Mouse (Mus musculus): Measurements from ENCODE around the gene Cep250. TPM values are rescaled to one million over a fixed set of nuclear protein-coding genes. Genes with fewer than 3 reads are reported as not detected.

Cep250 gene
- polyA plus RNA-seq, 1 experiment from 2014 or later = 12.8 TPM

DNA sequence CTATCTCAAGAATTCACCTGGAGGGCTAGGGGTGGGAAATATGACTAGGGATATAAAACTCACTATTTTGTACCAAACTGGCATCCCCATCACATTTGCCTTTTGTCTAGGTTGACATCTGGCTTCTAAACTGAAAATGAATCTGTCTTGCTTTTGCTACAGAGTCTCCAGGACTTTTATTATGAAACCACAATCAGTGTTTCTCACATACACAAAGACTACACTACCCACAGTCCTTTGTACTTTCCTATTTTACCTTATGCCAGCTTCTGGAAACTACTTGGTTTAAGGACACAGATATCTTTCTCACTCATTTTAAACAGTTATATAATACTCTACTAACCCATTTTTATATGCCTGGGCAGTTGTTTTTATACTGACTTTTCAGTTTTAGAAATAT lies 69.2 kb downstream of the Cep250 start:
- Histone ChIP-seq H3K27me3 (ENCODE audit: control insufficient read depth, insufficient read depth, low read length) (no peaks in the 10 kb centered on the region), H3K9me3 (ENCODE audit: control insufficient read depth, low read length) (no peaks in the 10 kb centered on the region), H3K4me2 (ENCODE audit: low read length) (no peak overlapping the region), H3K9ac (replicated peaks; ENCODE audit: low read length) (no peak overlapping the region), H3K27ac (replicated peaks; ENCODE audit: low read depth, low read length) (no peak overlapping the region), H3K4me3 (replicated peaks; ENCODE audit: low read depth, low read length) (no peak overlapping the region), H3K36me3 (ENCODE audit: control insufficient read depth, insufficient read depth, low read length) (0 out of 2 replicates have a peak, but pooled peaks cover 2% of the 10 kb centered on the region), H3K4me1 (ENCODE audit: control insufficient read depth, insufficient read depth, low read length) (no peaks in the 10 kb centered on the region)
- no peak for ATAC-seq (ENCODE audit: low FRiP score, low TSS enrichment)
- DNase-seq = peak; percentile 13

GRCm38 (mm10) chr2:156039390-156039789 lies 83.1 kb downstream of the Cep250 start:
- ATAC-seq (ENCODE audit: low FRiP score, low TSS enrichment) = no peak
- WGBS = 92% methylated on average over 3 of the region's 3 CpGs

DNA sequence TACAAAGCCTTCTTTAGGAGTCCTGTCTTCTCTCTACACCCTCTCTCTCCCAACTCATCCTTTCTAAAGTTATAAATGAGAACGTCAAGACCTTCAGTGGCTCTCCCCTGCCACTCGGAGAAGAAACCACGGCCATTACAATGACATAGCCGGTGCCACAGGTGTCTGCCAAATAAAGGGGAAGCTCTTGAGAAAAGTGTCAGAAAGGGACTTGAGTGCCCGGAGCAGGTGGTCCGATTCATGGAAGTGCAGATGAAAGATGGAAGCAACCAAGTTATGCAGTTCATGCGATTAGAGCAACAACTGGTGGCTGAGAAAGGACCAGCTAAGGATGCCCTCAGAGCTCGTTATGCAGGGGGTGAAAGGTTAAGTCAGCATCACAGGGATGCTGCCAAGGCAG lies 86.6 kb downstream of the Cep250 start:
- Histone ChIP-seq H3K4me3 (replicated peaks; ENCODE audit: low read depth, low read length) (no peak overlapping the region), H3K9ac (replicated peaks; ENCODE audit: low read length) (no peak overlapping the region), H3K4me2 (ENCODE audit: low read length) (no peak overlapping the region), H3K4me1 (ENCODE audit: control insufficient read depth, insufficient read depth, low read length) (no peaks in the 10 kb centered on the region), H3K36me3 (ENCODE audit: control insufficient read depth, insufficient read depth, low read length) (no peaks in the 10 kb centered on the region), H3K27me3 (ENCODE audit: control insufficient read depth, insufficient read depth, low read length) (no peaks in the 10 kb centered on the region), H3K9me3 (ENCODE audit: control insufficient read depth, low read length) (no peaks in the 10 kb centered on the region), H3K27ac (replicated peaks; ENCODE audit: low read depth, low read length) (no peak overlapping the region)
- no peak for ATAC-seq (ENCODE audit: low FRiP score, low TSS enrichment)
- no peak for DNase-seq
- WGBS = 87% methylated on average over 8 of the region's 8 CpGs

More at GRCm38 (mm10) chr2:156039390-156039789, 83.1 kb downstream of the Cep250 start:
- DNase-seq = no peak
- Histone ChIP-seq H3K4me1 (ENCODE audit: control insufficient read depth, insufficient read depth, low read length) (no peaks in the 10 kb centered on the region), H3K4me3 (replicated peaks; ENCODE audit: low read depth, low read length) (no peak overlapping the region), H3K27me3 (ENCODE audit: control insufficient read depth, insufficient read depth, low read length) (no peaks in the 10 kb centered on the region), H3K36me3 (ENCODE audit: control insufficient read depth, insufficient read depth, low read length) (no peaks in the 10 kb centered on the region), H3K9me3 (ENCODE audit: control insufficient read depth, low read length) (no peaks in the 10 kb centered on the region), H3K9ac (replicated peaks; ENCODE audit: low read length) (no peak overlapping the region), H3K4me2 (ENCODE audit: low read length) (no peak overlapping the region), H3K27ac (replicated peaks; ENCODE audit: low read depth, low read length) (no peak overlapping the region)

GRCm38 (mm10) chr2:156047929-156048328 lies 91.7 kb downstream of the Cep250 start:
- 6% methylated on average over 19 of the region's 19 CpGs for WGBS
- H3K4me2 ChIP-seq (ENCODE audit: low read length) = no peak overlapping the region

More at GRCm38 (mm10) chr2:156047929-156048328, 91.7 kb downstream of the Cep250 start:
- Histone ChIP-seq H3K36me3 (ENCODE audit: control insufficient read depth, insufficient read depth, low read length) (no peaks in the 10 kb centered on the region), H3K4me3 (replicated peaks; ENCODE audit: low read depth, low read length) (no peak overlapping the region), H3K4me1 (ENCODE audit: control insufficient read depth, insufficient read depth, low read length) (no peaks in the 10 kb centered on the region), H3K9ac (replicated peaks; ENCODE audit: low read length) (no peak overlapping the region), H3K9me3 (ENCODE audit: control insufficient read depth, low read length) (no peaks in the 10 kb centered on the region), H3K27me3 (ENCODE audit: control insufficient read depth, insufficient read depth, low read length) (no peaks in the 10 kb centered on the region), H3K27ac (replicated peaks; ENCODE audit: low read depth, low read length) (no peak overlapping the region)
- DNase-seq (no peak), ATAC-seq (ENCODE audit: low FRiP score, low TSS enrichment) (no peak)

Other genes starting within 250 kb of the Cep250 start
- gene Edem2, start 227.0 kb upstream of the Cep250 start, polyA plus RNA-seq (2014; fragmentation: Nextera tagmentation; extraction: Ambion mirVana) = 42.6 and 47.2 TPM in 2 replicates
- gene Gm17581, start 220.6 kb upstream of the Cep250 start, polyA plus RNA-seq (2014; fragmentation: Nextera tagmentation; extraction: Ambion mirVana) = not detected in 2 replicates
- gene Procr, start 205.3 kb upstream of the Cep250 start, polyA plus RNA-seq (2014; fragmentation: Nextera tagmentation; extraction: Ambion mirVana) = 1.1 and 2.3 TPM in 2 replicates
- 17.7 and 24.6 TPM in 2 replicates for gene Mmp24, start 181.1 kb upstream of the Cep250 start, polyA plus RNA-seq (2014; fragmentation: Nextera tagmentation; extraction: Ambion mirVana)
- 25.5 and 38.5 TPM in 2 replicates for gene BC029722, start 137.0 kb upstream of the Cep250 start, polyA plus RNA-seq (2014; fragmentation: Nextera tagmentation; extraction: Ambion mirVana)
- gene Eif6, start 129.5 kb upstream of the Cep250 start, polyA plus RNA-seq (2014; fragmentation: Nextera tagmentation; extraction: Ambion mirVana) = 129 and 134 TPM in 2 replicates
- gene Fam83c, start 121.6 kb upstream of the Cep250 start, polyA plus RNA-seq (2014; fragmentation: Nextera tagmentation; extraction: Ambion mirVana) = 0.38 and 0.41 TPM in 2 replicates
- gene Uqcc1, start 26.1 kb upstream of the Cep250 start, polyA plus RNA-seq (2014; fragmentation: Nextera tagmentation; extraction: Ambion mirVana) = 45.0 and 58.6 TPM in 2 replicates
- not detected in 2 replicates for gene Gm15557, start 15.7 kb upstream of the Cep250 start, polyA plus RNA-seq (2014; fragmentation: Nextera tagmentation; extraction: Ambion mirVana)
- 0.36 and 0.70 TPM in 2 replicates for gene Gdf5, start 11.1 kb upstream of the Cep250 start, polyA plus RNA-seq (2014; fragmentation: Nextera tagmentation; extraction: Ambion mirVana)
- 1.5 and 1.7 TPM in 2 replicates for gene 6430550D23Rik, start 51.5 kb downstream of the Cep250 start, polyA plus RNA-seq (2014; fragmentation: Nextera tagmentation; extraction: Ambion mirVana)
- 379 and 435 TPM in 2 replicates for gene Ergic3, start 51.6 kb downstream of the Cep250 start, polyA plus RNA-seq (2014; fragmentation: Nextera tagmentation; extraction: Ambion mirVana)
- 0.09 TPM in 1 of 2 replicates, not detected in the other for gene Fer1l4, start 96.5 kb downstream of the Cep250 start, polyA plus RNA-seq (2014; fragmentation: Nextera tagmentation; extraction: Ambion mirVana)
- gene Spag4, start 108.7 kb downstream of the Cep250 start, polyA plus RNA-seq (2014; fragmentation: Nextera tagmentation; extraction: Ambion mirVana) = 4.7 and 6.0 TPM in 2 replicates
- 21.4 and 23.2 TPM in 2 replicates for gene Cpne1, start 155.5 kb downstream of the Cep250 start, polyA plus RNA-seq (2014; fragmentation: Nextera tagmentation; extraction: Ambion mirVana)
- gene Rbm12, start 155.5 kb downstream of the Cep250 start, polyA plus RNA-seq (2014; fragmentation: Nextera tagmentation; extraction: Ambion mirVana) = 23.6 and 34.0 TPM in 2 replicates
- 5.8 and 19.2 TPM in 2 replicates for gene Gm28036, start 170.6 kb downstream of the Cep250 start, polyA plus RNA-seq (2014; fragmentation: Nextera tagmentation; extraction: Ambion mirVana)
- gene Romo1, start 187.6 kb downstream of the Cep250 start, polyA plus RNA-seq (2014; fragmentation: Nextera tagmentation; extraction: Ambion mirVana) = 413 and 563 TPM in 2 replicates
- gene Nfs1, start 187.7 kb downstream of the Cep250 start, polyA plus RNA-seq (2014; fragmentation: Nextera tagmentation; extraction: Ambion mirVana) = 29.7 and 30.8 TPM in 2 replicates
- gene Rbm39, start 223.8 kb downstream of the Cep250 start, polyA plus RNA-seq (2014; fragmentation: Nextera tagmentation; extraction: Ambion mirVana) = 484 and 514 TPM in 2 replicates
- 110 and 120 TPM in 2 replicates for gene Phf20, start 240.0 kb downstream of the Cep250 start, polyA plus RNA-seq (2014; fragmentation: Nextera tagmentation; extraction: Ambion mirVana)

All from midbrain, embryonic 14.5 days (tissue).